Mouse (Mus musculus) C2C12 (cell line): Measurements from ENCODE around the gene Tmx4.

Source experiments
- CTCF ChIP-seq: IDR thresholded peaks from one replicate; pipeline ENCODE4 v1.5.1; 2011; ENCODE audit not compliant: control insufficient read depth, insufficient read depth, insufficient read length
- MAX ChIP-seq: IDR thresholded peaks from one replicate; pipeline ENCODE4 v1.6.1; 2011; ENCODE audit warnings: mild to moderate bottlenecking, control low read depth
- USF1 ChIP-seq: IDR thresholded peaks from one replicate; pipeline ENCODE4 v1.6.1; 2011; ENCODE audit warnings: low read depth, mild to moderate bottlenecking, control low read depth, moderate library complexity

DNA sequence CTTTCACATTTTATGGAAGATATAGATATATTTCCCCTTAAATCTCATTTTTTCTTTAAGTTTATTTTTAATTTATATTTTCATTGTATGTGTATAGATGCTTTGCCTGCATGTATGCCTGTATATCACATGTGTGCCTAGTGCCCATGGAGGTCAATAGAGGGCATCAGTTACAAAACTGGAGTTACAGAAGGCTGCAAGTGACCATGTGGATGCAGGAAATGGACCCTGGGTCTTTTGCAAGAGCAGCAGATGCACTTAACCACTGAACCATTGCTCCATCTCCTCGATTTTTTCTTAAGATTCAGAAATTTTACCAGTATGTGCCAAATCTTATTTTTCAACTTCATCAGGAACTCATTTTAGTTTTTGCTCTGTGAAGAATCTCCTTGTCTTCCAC, 48.2 kb upstream of the Tmx4 start:
- no peak for TF ChIP-seq CTCF
- TF ChIP-seq MAX, result no peak
- TF ChIP-seq USF1, result no peak
